Mouse (Mus musculus): ENCODE measurements around the gene Tanc1.

Gene Tanc1

DNA sequence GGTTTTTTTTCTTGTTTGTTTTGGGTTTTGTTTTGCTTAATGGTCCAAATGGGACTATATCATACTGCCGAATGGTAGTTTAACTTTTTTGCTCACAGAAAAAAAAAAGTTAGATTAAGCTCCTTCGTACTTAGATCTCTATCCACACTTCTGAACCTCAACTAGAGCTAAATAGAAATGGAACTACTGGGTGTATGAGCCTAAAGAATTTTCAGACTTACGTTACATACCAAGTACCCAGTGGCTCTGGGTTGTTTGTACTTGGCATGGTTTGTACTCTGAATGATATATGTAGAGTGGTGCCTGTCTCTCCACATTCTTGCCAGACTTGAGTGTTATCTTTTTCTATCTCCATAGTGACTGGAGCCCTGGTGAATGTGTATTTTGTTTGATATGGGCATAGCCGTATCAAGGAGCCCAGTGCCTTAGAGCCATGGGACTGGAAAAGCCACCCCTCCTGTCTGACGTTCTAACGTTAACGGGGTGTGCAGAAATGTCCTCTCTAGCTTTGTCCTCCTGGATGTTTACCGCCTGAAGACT lies 271.0 kb downstream of the Tanc1 start:
- DNase-seq (ENCODE audit: low spot score in 2 of 2) = no peak

- no peak for DNase-seq (ENCODE audit: low spot score in 2 of 2)
These were observed 277.9 kb downstream of the Tanc1 start for GRCm38 (mm10) chr2:59889699-59890098.

Data from cerebellum, postnatal 4 days (tissue).